Mouse (Mus musculus): ENCODE results near the gene Snupn. TPM values are rescaled to one million over a fixed set of nuclear protein-coding genes. Genes with fewer than 3 reads are reported as not detected.
A peak's percentile ranks its signal among the peaks of the same experiment; 100 is the strongest.

The Snupn gene
- polyA plus RNA-seq, 1 experiment from 2014 or later = 23.6 TPM

DNA sequence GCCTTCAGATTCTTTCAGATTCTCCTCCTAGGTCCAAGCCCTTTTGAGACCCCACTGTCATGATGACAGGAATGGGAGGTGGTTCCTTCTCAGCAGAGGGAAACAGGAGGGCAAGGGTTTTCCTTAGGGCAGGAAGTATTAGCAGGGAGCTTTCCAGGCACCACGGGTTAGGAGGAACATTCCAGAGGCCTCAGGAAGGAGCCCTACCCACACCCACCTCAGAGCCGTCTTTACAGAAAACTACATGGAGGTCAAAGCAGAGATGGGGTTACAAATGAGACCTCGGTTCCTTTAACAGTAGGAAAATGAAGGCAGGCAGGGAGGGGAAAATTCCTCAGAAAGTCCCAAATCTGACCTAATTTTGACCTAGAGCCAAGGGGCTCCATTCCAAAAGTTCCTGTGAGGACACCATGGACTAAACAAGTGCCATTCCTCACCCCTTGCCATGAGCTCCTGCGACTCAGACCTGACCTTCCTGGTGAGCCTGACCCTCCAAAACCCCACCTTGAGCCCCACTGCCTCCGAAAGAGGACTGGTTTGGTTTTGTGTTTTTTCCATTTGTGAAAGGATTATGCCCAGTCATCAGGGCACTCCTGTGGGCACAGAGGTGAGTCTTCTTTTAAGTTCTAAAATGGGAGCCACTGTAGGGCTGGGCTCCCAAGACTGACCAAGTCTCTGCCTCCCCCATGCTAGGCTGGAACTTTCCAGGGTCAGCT, 34.8 kb upstream of the Snupn start:
- ATAC-seq (ENCODE audit: low read depth) = no peak

DNA sequence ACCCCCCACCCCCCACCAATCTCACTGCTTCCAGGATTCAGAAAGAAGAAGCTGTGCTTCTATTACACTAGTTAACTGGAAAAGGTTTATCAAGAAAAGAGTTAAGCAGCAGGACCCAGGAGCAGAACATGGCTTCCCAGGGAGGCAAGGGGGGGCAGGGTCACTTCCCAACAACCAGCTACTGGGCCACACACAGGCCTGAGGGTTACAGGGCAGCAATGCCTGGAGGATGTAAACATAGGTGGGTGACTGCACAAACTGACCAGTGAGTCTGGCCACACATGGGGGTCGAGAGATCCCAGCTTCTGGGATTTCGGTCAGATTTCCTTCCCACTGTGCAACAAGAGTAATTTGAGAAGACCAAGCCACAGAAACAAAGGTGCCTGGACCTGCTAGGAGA, 33.5 kb upstream of the Snupn start:
- Histone ChIP-seq H3K9me3 (ENCODE audit: control insufficient read depth, low read length) (0 out of 2 replicates have a peak, but pooled peaks cover 8% of the 10 kb centered on the region), H3K4me1 (ENCODE audit: control insufficient read depth, insufficient read depth, low read length) (no peaks in the 10 kb centered on the region), H3K4me3 (ENCODE audit: low read depth, low read length) (no peak overlapping the region), H3K27me3 (replicated peaks; ENCODE audit: control insufficient read depth, insufficient read depth, low read length) (no peaks in the 10 kb centered on the region), H3K36me3 (ENCODE audit: control insufficient read depth, insufficient read depth, low read length) (peaks cover 66% of the 10 kb centered on the region), H3K9ac (ENCODE audit: low read depth, low read length) (no peak overlapping the region), H3K27ac (replicated peaks; ENCODE audit: low read depth, low read length) (no peak overlapping the region), H3K4me2 (ENCODE audit: low read depth, low read length) (no peak overlapping the region)
- ATAC-seq (ENCODE audit: low read depth) (no peak), DNase-seq (ENCODE audit: low spot score) (no peak)
- WGBS = 80% methylated on average over 2 of the region's 2 CpGs

More for the DNA sequence above, 34.8 kb upstream of the Snupn start:
- Histone ChIP-seq H3K9ac (ENCODE audit: low read depth, low read length) (no peak overlapping the region), H3K27ac (replicated peaks; ENCODE audit: low read depth, low read length) (no peak overlapping the region), H3K4me3 (ENCODE audit: low read depth, low read length) (no peak overlapping the region), H3K27me3 (replicated peaks; ENCODE audit: control insufficient read depth, insufficient read depth, low read length) (no peaks in the 10 kb centered on the region), H3K4me2 (ENCODE audit: low read depth, low read length) (no peak overlapping the region), H3K36me3 (ENCODE audit: control insufficient read depth, insufficient read depth, low read length) (peaks cover 54% of the 10 kb centered on the region), H3K4me1 (ENCODE audit: control insufficient read depth, insufficient read depth, low read length) (no peaks in the 10 kb centered on the region), H3K9me3 (ENCODE audit: control insufficient read depth, low read length) (no peaks in the 10 kb centered on the region)
- WGBS = 69% methylated on average over 5 of the region's 5 CpGs
- DNase-seq (ENCODE audit: low spot score) = no peak

DNA sequence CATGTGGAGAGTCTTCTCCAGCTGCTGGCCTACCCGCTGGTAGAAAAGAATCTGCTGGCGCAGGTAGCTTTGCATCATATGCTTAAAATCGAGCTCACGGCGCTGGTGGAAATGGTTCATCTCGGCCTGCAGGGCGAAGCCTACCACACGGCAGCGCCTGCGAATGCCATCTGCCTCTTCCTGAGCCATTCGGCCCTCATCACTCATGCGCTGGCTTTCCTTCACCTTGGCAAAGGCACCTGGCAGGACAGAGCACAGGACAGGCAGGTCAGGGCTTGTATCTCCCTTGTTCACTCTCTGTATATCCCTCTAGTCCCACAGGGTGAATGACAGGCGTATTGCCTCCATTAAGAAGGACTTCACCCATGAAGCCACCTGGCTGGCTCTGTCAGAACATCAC, 32.2 kb upstream of the Snupn start:
- H3K9me3 ChIP-seq (ENCODE audit: control insufficient read depth, low read length) = 0 out of 2 replicates have a peak, but pooled peaks cover 8% of the 10 kb centered on the region
- H3K27ac ChIP-seq (replicated peaks; ENCODE audit: low read depth, low read length) = no peak overlapping the region

DNA sequence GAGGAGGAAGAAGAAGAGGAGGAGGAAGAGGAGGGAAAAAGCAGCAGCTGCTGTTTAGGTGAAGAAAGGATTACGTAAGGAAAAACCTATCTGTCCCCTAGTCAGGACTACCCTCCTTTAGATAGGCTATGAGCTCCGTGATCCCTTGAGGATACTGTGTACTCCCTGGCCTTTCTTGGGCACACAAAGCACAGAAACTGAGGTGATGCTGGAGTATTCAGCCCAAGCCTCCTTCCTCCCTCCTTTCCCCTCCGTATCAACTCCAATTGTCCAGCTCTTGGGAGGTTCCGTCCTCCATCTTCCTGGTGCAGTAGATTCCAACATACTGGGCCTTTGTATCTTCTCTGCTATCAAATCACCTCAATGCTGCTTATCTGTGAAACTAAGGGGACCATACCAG, 27.9 kb upstream of the Snupn start:
- DNase-seq (ENCODE audit: low spot score) (no peak), ATAC-seq (ENCODE audit: low read depth) (no peak)
- Histone ChIP-seq H3K4me3 (ENCODE audit: low read depth, low read length) (peak overlapping the region; percentile 39; the same call in 1 of the 2 replicates), H3K4me2 (ENCODE audit: low read depth, low read length) (peak overlapping the region; percentile 93), H3K27me3 (replicated peaks; ENCODE audit: control insufficient read depth, insufficient read depth, low read length) (no peaks in the 10 kb centered on the region), H3K4me1 (ENCODE audit: control insufficient read depth, insufficient read depth, low read length) (peaks cover 39% of the 10 kb centered on the region), H3K9me3 (ENCODE audit: control insufficient read depth, low read length) (0 out of 2 replicates have a peak, but pooled peaks cover 8% of the 10 kb centered on the region), H3K36me3 (ENCODE audit: control insufficient read depth, insufficient read depth, low read length) (peaks cover 48% of the 10 kb centered on the region), H3K27ac (replicated peaks; ENCODE audit: low read depth, low read length) (0 out of 2 replicates have a peak overlapping the region, but pooled peaks have one; percentile 34), H3K9ac (ENCODE audit: low read depth, low read length) (0 out of 2 replicates have a peak overlapping the region, but pooled peaks have one; percentile 58)
- whole genome bisulfite sequencing = 91% methylated on average over 4 of the region's 4 CpGs

More for the DNA sequence above, 32.2 kb upstream of the Snupn start:
- no peaks in the 10 kb centered on the region for H3K27me3 ChIP-seq (replicated peaks; ENCODE audit: control insufficient read depth, insufficient read depth, low read length)
- 91% methylated on average over 13 of the region's 13 CpGs for WGBS
- H3K4me2 ChIP-seq (ENCODE audit: low read depth, low read length) = no peak overlapping the region
- no peak overlapping the region for H3K9ac ChIP-seq (ENCODE audit: low read depth, low read length)
- peaks cover 9% of the 10 kb centered on the region; the same call in 1 of the 2 replicates for H3K4me1 ChIP-seq (ENCODE audit: control insufficient read depth, insufficient read depth, low read length)
- DNase-seq (ENCODE audit: low spot score) (no peak), ATAC-seq (ENCODE audit: low read depth) (no peak)
- H3K36me3 ChIP-seq (ENCODE audit: control insufficient read depth, insufficient read depth, low read length) = peaks cover 73% of the 10 kb centered on the region
- no peak overlapping the region for H3K4me3 ChIP-seq (ENCODE audit: low read depth, low read length)

DNA sequence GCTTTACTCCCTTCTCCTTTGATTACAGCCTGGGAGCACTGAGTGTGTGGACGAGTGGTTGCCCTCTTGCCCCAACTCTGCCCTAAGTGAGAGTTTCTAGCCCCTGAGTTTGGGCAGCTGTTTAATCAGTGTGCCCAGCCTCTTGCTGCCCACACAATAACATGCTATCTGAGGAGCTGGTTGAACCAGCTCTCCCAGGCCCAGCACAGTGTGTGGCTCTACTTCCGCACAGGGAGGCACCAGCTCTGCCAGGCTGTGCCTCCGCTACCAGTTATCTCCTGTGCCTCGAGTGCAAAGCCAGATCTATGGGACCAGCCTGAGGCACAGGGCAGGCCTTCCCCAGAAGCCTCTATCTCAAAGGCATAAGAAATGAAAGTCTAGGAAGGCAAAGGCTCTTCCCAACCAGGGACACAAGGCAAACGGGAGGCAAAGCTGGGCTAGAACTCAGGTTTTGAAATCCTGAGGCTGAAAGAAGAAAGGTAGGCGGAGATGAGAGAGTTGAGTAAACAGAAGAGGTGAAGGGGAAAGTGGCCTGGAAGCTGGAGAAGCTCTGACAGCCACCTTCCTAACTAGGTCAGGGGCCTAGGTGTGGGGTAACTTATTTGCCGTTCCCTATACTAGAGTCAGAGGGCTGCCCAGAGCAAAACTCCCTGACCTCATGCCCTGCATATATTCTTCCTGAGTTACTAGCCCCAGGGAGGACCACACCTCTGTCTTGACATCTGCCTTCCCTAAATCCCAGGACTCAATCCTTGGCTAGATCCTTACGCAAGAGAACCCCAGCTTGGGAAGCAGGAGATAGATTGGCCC, 26.6 kb upstream of the Snupn start:
- H3K9me3 ChIP-seq (ENCODE audit: control insufficient read depth, low read length) = 0 out of 2 replicates have a peak, but pooled peaks cover 8% of the 10 kb centered on the region
- DNase-seq (ENCODE audit: low spot score) (peak; percentile 35), ATAC-seq (ENCODE audit: low read depth) (no peak)
- peak overlapping the region; percentile 93 for H3K4me2 ChIP-seq (ENCODE audit: low read depth, low read length)
- H3K4me3 ChIP-seq (ENCODE audit: low read depth, low read length) = peak overlapping the region; percentile 39
- H3K4me1 ChIP-seq (ENCODE audit: control insufficient read depth, insufficient read depth, low read length) = peaks cover 45% of the 10 kb centered on the region
- H3K36me3 ChIP-seq (ENCODE audit: control insufficient read depth, insufficient read depth, low read length) = peaks cover 37% of the 10 kb centered on the region
- H3K27me3 ChIP-seq (replicated peaks; ENCODE audit: control insufficient read depth, insufficient read depth, low read length) = no peaks in the 10 kb centered on the region
- peak overlapping the region; percentile 2 for H3K27ac ChIP-seq (replicated peaks; ENCODE audit: low read depth, low read length)
- WGBS = 43% methylated on average over 8 of the region's 8 CpGs
- peak overlapping the region; percentile 58 for H3K9ac ChIP-seq (ENCODE audit: low read depth, low read length)

DNA sequence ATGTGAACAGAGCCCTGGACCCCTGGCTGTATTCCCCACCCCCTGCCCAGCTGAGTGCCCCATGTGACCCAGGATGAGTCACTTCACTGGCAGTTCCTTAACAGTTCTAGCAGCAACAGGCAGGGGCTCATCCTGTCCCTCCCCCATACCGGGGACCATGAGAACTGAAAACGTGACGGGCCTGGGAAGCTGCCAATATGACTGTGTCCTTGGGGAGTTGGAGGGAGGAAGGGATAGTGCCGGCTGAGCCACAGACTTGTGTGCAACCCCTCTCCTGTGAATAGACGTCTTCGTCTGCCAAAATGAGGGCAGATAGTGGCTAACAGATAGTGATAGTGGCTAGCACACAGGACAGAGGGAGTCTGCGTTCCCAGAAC, 26.0 kb upstream of the Snupn start:
- H3K4me1 ChIP-seq (ENCODE audit: control insufficient read depth, insufficient read depth, low read length) = peaks cover 45% of the 10 kb centered on the region
- 0 out of 2 replicates have a peak, but pooled peaks cover 8% of the 10 kb centered on the region for H3K9me3 ChIP-seq (ENCODE audit: control insufficient read depth, low read length)
- ATAC-seq (ENCODE audit: low read depth) (peak; percentile 34; the same call in 1 of the 2 replicates), DNase-seq (ENCODE audit: low spot score) (peak; percentile 79)
- 7% methylated on average over 7 of the region's 7 CpGs for WGBS
- H3K9ac ChIP-seq (ENCODE audit: low read depth, low read length) = peak overlapping the region; percentile 58
- H3K4me2 ChIP-seq (ENCODE audit: low read depth, low read length) = peak overlapping the region; percentile 93
- H3K27me3 ChIP-seq (replicated peaks; ENCODE audit: control insufficient read depth, insufficient read depth, low read length) = no peaks in the 10 kb centered on the region
- peak overlapping the region; percentile 39 for H3K4me3 ChIP-seq (ENCODE audit: low read depth, low read length)
- H3K36me3 ChIP-seq (ENCODE audit: control insufficient read depth, insufficient read depth, low read length) = peaks cover 37% of the 10 kb centered on the region
- peak overlapping the region; percentile 2 for H3K27ac ChIP-seq (replicated peaks; ENCODE audit: low read depth, low read length)

DNA sequence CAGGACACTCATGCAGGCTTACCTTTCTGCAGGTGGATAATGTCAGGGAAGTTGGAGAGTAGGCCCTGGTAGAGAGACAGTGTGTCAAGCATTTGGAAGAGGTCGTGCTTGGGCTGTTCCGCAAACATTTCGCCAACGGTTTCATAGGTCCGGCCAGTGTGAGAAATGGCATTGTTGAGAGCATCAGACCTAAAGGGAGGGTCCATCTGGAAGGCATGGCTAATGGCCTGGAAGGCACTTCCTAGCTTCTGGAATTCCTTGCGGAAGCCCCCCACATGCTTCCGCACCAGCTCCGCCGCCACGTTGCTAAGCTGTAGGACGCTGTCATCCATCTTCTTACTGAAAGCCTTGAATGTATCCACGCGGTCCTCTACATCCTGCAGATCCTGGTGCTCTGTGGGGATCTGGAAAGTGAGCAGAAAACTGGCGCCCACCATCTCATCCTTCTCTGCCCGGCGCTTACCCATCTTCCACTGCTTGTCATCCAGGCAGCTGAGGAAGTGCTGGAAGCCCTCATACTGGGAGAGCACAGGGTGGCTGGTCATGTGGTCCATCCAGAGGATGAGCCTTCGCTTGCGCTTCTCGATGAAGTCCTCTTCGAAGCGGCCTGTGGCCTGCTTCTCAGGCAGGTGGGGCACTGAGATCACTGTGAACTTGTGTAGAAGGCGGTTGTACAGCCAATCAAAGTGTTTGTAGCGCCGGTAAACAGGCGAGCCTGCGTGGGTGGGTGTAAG, 25.2 kb upstream of the Snupn start:
- ATAC-seq (ENCODE audit: low read depth) = no peak
- Histone ChIP-seq H3K4me1 (ENCODE audit: control insufficient read depth, insufficient read depth, low read length) (peaks cover 45% of the 10 kb centered on the region), H3K4me3 (ENCODE audit: low read depth, low read length) (peak overlapping the region; percentile 39), H3K27ac (replicated peaks; ENCODE audit: low read depth, low read length) (no peak overlapping the region), H3K36me3 (ENCODE audit: control insufficient read depth, insufficient read depth, low read length) (peaks cover 31% of the 10 kb centered on the region), H3K9ac (ENCODE audit: low read depth, low read length) (peak overlapping the region; percentile 5; the same call in 1 of the 2 replicates), H3K27me3 (replicated peaks; ENCODE audit: control insufficient read depth, insufficient read depth, low read length) (no peaks in the 10 kb centered on the region), H3K9me3 (ENCODE audit: control insufficient read depth, low read length) (0 out of 2 replicates have a peak, but pooled peaks cover 8% of the 10 kb centered on the region), H3K4me2 (ENCODE audit: low read depth, low read length) (peak overlapping the region; percentile 93)
- 87% methylated on average over 25 of the region's 26 CpGs for WGBS
- no peak for DNase-seq (ENCODE audit: low spot score)

DNA sequence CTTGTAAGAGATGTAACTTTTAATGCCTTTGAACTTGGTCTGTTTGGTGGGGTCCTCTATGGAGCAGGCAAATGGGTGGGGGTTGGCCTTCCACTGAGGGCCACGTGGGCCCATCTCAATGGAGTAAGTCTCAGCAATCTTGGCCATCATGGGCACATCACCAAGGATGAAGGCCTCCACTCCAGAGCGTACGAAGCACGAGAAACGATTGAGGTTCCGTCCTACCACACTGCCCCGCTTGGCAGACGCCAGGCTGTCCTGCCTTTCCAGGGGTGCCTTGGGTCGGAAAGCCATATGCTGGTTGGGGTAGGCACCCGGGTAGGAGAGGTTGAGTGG, 24.7 kb upstream of the Snupn start:
- peak overlapping the region; percentile 82; the same call in 1 of the 2 replicates for H3K9ac ChIP-seq (ENCODE audit: low read depth, low read length)
- DNase-seq (ENCODE audit: low spot score) = no peak

More for the DNA sequence above, 24.7 kb upstream of the Snupn start:
- no peak overlapping the region for H3K27ac ChIP-seq (replicated peaks; ENCODE audit: low read depth, low read length)
- no peak for ATAC-seq (ENCODE audit: low read depth)
- H3K4me1 ChIP-seq (ENCODE audit: control insufficient read depth, insufficient read depth, low read length) = peaks cover 45% of the 10 kb centered on the region
- H3K36me3 ChIP-seq (ENCODE audit: control insufficient read depth, insufficient read depth, low read length) = peaks cover 27% of the 10 kb centered on the region
- peak overlapping the region; percentile 93 for H3K4me2 ChIP-seq (ENCODE audit: low read depth, low read length)
- 0 out of 2 replicates have a peak, but pooled peaks cover 8% of the 10 kb centered on the region for H3K9me3 ChIP-seq (ENCODE audit: control insufficient read depth, low read length)
- no peaks in the 10 kb centered on the region for H3K27me3 ChIP-seq (replicated peaks; ENCODE audit: control insufficient read depth, insufficient read depth, low read length)
- WGBS = 95% methylated on average over 10 of the region's 10 CpGs
- H3K4me3 ChIP-seq (ENCODE audit: low read depth, low read length) = peak overlapping the region; percentile 74; the same call in 1 of the 2 replicates

All from embryonic facial prominence, embryonic 14.5 days (tissue).